Mouse (Mus musculus): ENCODE results near the gene Ppara.

- TF ChIP-seq FLI1 (IDR thresholded peaks at IDR 0.05; ENCODE audit: low read length) = no peak
- TF ChIP-seq GATA1 (IDR thresholded peaks at IDR 0.05; ENCODE audit: borderline replicate concordance, low read length) = no peak
Measured at GRCm38 (mm10) chr15:85702411-85702951, 32.3 kb upstream of the Ppara start.

Data from megakaryocyte, embryonic 14.5 days (primary cell).